Mouse (Mus musculus) kidney, adult 2 months (tissue): ENCODE measurements around the gene Gabbr2. TPM values are rescaled to one million over a fixed set of nuclear protein-coding genes. Genes with fewer than 3 reads are reported as not detected.

Experiments used
- DNase-seq: peaks from one replicate; pipeline ENCODE4 v3.0.0; 2021
- H3K27ac ChIP-seq: fragments of 200-500 bp; 2 replicates; pipeline ENCODE4 v1.5.1; 2012; ENCODE audit warnings: low read depth, low read length, control low read depth, inconsistent platforms; ENCODE audit not compliant: insufficient read depth
- H3K27me3 ChIP-seq: fragments of 200-500 bp; replicated peaks from 2 replicates; pipeline ENCODE4 v1.6.1; 2012; ENCODE audit warnings: mild to moderate bottlenecking, moderate library complexity, low read length, inconsistent platforms; ENCODE audit not compliant: control insufficient read depth, insufficient read depth
- H3K36me3 ChIP-seq: fragments of 200-500 bp; 2 replicates; pipeline ENCODE4 v1.6.1; 2012; ENCODE audit warnings: mild to moderate bottlenecking, moderate library complexity, low read length, inconsistent platforms; ENCODE audit not compliant: control insufficient read depth, insufficient read depth
- H3K4me1 ChIP-seq: fragments of 200-500 bp; 2 replicates; pipeline ENCODE4 v1.6.1; 2011; ENCODE audit warnings: low read length; ENCODE audit not compliant: control insufficient read depth, insufficient read depth
- H3K4me3 ChIP-seq: fragments of 200-500 bp; 2 replicates; pipeline ENCODE4 v1.5.1; 2011; ENCODE audit warnings: mild to moderate bottlenecking, low read depth, low read length, control low read depth; ENCODE audit not compliant: insufficient read depth
- CTCF ChIP-seq: fragments of 200-500 bp; conservative IDR thresholded peaks from 2 replicates; pipeline ENCODE4 v1.5.1; 2011; ENCODE audit warnings: low read depth, mild to moderate bottlenecking, control low read depth, low read length, moderate library complexity, mixed read lengths; ENCODE audit not compliant: insufficient read depth, insufficient read length
- POLR2A ChIP-seq: fragments of 200-500 bp; IDR thresholded peaks from one replicate; pipeline ENCODE4 v1.6.1; 2011; ENCODE audit warnings: low read depth, low read length, control low read depth
- WGBS: fragments of 180-500 bp; shearing (Covaris S2); methylation state at CpG from one replicate; pipeline ENCODE4 v1.1.7; 2018; 5-methylcytosine and 5-hydroxymethylcytosine counted together
- polyA plus RNA-seq: library from polyadenylated mRNA; depleted of rRNA; stranded (reverse); fragments of >200 nt; gene quantifications from 2 replicates; pipeline ENCODE4 v1.2.3, GENCODE M21; 2012

Gabbr2 gene
- polyA plus RNA-seq, 1 experiment = 0.28 TPM

GRCm38 (mm10) chr4:47000626-47001395 is 9.1 kb upstream of the Gabbr2 start:
- no peaks in the 10 kb centered on the region for H3K4me1 ChIP-seq
- no peak overlapping the region for H3K4me3 ChIP-seq
- DNase-seq = no peak
- no peaks in the 10 kb centered on the region for H3K36me3 ChIP-seq
- no peaks in the 10 kb centered on the region for H3K27me3 ChIP-seq
- TF ChIP-seq POLR2A (no peak), CTCF (peak; percentile 61)
- 61% methylated on average over 8 of the region's 8 CpGs for WGBS
- no peak overlapping the region for H3K27ac ChIP-seq

DNA sequence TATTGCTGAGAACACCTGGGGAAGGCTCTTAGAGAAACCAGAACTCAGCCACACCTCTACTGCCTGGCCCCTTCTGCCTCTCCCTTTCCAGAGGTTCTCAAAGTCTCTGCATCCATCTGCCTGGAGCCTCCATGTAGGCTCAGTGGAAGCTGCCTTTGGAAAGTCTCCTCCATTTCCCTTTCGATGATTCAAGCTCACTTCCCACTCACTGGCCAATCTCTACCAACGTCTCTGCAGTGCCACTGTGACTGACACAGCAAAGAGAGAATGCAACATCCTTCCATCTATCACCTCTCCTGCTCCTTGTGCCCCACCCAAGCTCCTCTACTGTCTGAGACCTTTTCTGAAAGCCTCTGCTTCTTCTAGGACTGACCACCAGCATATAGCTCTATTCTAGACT is 6.3 kb upstream of the Gabbr2 start:
- TF ChIP-seq POLR2A (no peak), CTCF (no peak)
- WGBS = 83% methylated on average over 2 of the region's 2 CpGs

DNA sequence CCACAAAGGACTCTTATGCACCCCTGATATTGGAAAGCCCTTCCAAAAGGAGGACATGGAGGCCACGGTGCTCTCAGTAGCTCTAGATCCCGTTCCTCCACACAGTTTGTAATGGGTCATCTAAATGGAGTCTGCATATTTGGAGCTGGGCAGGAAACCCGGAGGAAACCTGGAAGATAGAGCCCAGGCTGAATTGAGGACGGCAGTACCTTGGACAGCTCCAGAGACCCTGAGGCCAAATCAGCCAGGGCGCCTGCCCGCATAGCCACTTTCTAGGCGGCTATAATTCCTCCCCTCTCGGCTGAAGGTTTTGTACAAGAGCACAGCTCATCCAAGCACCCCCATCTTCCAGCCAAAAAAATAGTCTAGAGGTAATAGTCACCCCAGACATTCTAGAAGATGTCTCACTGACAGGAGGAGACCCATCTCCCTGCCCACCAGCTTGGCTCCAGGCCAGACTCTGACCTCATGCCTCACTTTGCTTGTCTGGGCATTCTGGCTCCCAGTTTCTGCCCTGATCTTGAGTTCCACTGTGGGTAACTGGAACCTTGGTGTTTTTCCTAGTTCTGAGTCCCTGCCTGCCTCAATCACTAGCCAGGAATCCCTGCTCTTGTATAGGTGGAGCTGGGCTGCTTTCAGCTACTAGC is 1.3 kb upstream of the Gabbr2 start:
- Histone ChIP-seq H3K27ac (no peak overlapping the region), H3K4me1 (no peaks in the 10 kb centered on the region), H3K36me3 (no peaks in the 10 kb centered on the region), H3K4me3 (no peak overlapping the region), H3K27me3 (no peaks in the 10 kb centered on the region; the same call in 1 of the 2 replicates)
- peak; percentile 29 for DNase-seq
- 6% methylated on average over 8 of the region's 8 CpGs for WGBS
- TF ChIP-seq POLR2A (no peak), CTCF (no peak)

More for the DNA sequence above, 6.3 kb upstream of the Gabbr2 start:
- Histone ChIP-seq H3K36me3 (no peaks in the 10 kb centered on the region), H3K4me3 (no peak overlapping the region), H3K27me3 (no peaks in the 10 kb centered on the region), H3K27ac (no peak overlapping the region), H3K4me1 (no peaks in the 10 kb centered on the region)
- no peak for DNase-seq

DNA sequence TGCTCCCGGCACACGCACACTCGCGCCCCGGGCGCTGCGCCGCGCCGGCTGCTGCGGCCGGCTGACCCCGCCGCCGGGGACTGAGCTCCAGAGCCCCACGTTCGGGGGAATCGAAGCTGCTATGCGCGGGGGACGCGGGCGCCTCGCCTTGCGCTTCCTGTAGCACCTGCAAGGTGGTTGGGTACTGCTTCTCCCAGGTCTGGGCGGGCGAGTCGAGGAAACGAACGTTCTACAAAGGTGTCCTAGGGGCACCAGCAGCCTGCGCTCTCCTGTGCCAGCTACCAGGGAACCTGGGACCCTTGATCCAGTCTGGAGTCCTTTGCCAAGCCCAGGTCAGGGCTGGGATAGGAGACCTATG is 265 bp upstream of the Gabbr2 start:
- H3K27ac ChIP-seq = no peak overlapping the region
- no peak for DNase-seq
- no peaks in the 10 kb centered on the region for H3K4me1 ChIP-seq
- 0 out of 2 replicates have a peak overlapping the region, but pooled peaks have one; percentile 18 for H3K4me3 ChIP-seq
- no peaks in the 10 kb centered on the region; the same call in 1 of the 2 replicates for H3K27me3 ChIP-seq
- TF ChIP-seq CTCF (no peak), POLR2A (no peak)
- WGBS = 1% methylated on average over 30 of the region's 31 CpGs
- H3K36me3 ChIP-seq = no peaks in the 10 kb centered on the region

DNA sequence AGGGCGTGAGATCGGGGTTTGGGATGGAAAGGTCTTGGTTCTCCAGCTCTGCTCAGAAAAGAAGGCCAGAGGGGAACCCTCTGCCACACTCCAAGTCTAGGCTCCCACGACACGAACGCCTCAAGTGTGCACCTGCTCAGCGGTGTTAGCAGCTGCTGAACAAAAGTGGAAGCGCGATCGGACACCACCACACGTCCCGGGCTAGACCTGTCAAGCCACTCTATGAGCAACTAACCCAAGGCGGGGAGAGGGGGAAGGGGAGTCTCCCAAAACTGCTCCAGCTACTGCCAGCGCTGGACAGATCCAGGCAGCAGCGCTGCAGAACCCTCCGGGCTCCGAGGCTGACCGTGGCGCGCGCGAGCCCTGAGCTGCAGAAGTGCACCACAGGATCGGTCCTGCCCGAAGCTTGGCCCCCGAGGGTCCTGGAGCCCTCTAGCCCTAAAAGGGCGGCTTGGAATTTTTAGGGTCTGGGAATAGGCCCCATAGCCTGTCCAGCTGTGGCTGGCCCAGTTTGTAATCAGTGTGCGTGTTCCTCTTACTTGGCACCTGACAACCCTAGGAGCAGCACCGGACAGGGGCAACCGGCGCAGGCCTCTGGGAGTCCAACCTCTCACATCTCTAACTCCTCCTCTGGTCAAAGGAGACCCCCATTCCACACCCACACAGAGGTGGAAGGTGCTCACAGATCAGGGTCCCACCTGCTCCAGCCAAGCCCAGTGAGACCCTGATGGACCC is 1.2 kb downstream of the Gabbr2 start:
- peak; percentile 10 for DNase-seq
- Histone ChIP-seq H3K27me3 (no peaks in the 10 kb centered on the region; the same call in 1 of the 2 replicates), H3K27ac (no peak overlapping the region), H3K36me3 (no peaks in the 10 kb centered on the region), H3K4me3 (no peak overlapping the region), H3K4me1 (no peaks in the 10 kb centered on the region)
- WGBS = 4% methylated on average over 29 of the region's 29 CpGs
- TF ChIP-seq POLR2A = no peak
- no peak for TF ChIP-seq CTCF

GRCm38 (mm10) chr4:46989842-46990241 is 1.8 kb downstream of the Gabbr2 start:
- Histone ChIP-seq H3K36me3 (no peaks in the 10 kb centered on the region), H3K27ac (no peak overlapping the region), H3K4me3 (no peak overlapping the region), H3K4me1 (no peaks in the 10 kb centered on the region), H3K27me3 (no peaks in the 10 kb centered on the region; the same call in 1 of the 2 replicates)
- 2% methylated on average over 17 of the region's 17 CpGs for WGBS
- DNase-seq = peak; percentile 37
- no peak for TF ChIP-seq POLR2A
- TF ChIP-seq CTCF = peak; percentile 58

GRCm38 (mm10) chr4:46988824-46989223 is 2.8 kb downstream of the Gabbr2 start:
- no peaks in the 10 kb centered on the region; the same call in 1 of the 2 replicates for H3K27me3 ChIP-seq
- WGBS = 61% methylated on average over 4 of the region's 4 CpGs
- H3K36me3 ChIP-seq = no peaks in the 10 kb centered on the region
- TF ChIP-seq POLR2A (no peak), CTCF (no peak)
- no peak overlapping the region for H3K4me3 ChIP-seq
- no peaks in the 10 kb centered on the region for H3K4me1 ChIP-seq
- DNase-seq = no peak
- no peak overlapping the region for H3K27ac ChIP-seq
